Mouse (Mus musculus) liver, adult 2 months (tissue): ENCODE results near the gene Cldn7.

ENCODE experiments used
- CTCF ChIP-seq: fragments of 200-500 bp; IDR thresholded peaks from 2 replicates; pipeline ENCODE4 v1.5.1; 2011; ENCODE audit warnings: low read depth, low read length, control low read depth
- POLR2A ChIP-seq: fragments of 200-500 bp; IDR thresholded peaks from 2 replicates; pipeline ENCODE4 v1.6.1; 2011; ENCODE audit warnings: low read length, control low read depth; ENCODE audit not compliant: insufficient read depth; ENCODE audit errors: extremely low read depth

GRCm38 (mm10) chr11:69966006-69966859 is 1.7 kb downstream of the Cldn7 start:
- TF ChIP-seq CTCF: no peak
- no peak for TF ChIP-seq POLR2A
